Mouse (Mus musculus): ENCODE results near the gene Itga6.

Gene Itga6

GRCm38 (mm10) chr2:71764961-71765735, 19.7 kb downstream of the Itga6 start:
- DNase-seq (ENCODE audit: low spot score), result no peak

- DNase-seq (ENCODE audit: low spot score), result no peak
These were observed 20.6 kb downstream of the Itga6 start for GRCm38 (mm10) chr2:71766007-71766406.

DNA sequence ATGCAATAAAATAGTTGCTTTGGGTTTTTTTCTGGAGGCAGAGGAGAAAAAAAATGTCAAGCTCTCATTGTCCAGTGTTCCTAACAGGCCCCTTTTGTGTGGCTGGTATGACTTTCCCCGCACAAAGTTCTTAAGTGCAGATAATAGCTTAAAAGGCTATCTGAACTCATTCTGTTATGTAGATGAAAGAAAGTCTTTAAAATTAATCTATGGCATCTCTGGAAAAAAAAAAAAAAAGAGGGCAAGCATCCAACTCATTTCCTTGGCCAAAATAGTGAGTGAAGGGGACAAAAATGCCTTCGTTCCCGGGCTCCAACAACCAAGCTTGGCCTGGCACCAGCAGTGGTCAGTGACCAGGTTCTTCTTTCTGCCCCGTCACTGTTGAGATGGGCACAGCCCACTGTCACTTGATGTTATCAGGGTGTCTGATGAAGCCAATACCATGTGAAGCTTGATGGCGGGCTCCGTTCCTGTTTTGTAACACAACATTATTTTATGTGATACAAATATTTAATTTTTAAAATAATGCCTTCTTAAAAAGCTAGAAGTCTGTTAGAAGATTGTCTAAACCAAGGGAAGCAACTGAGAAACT, 21.7 kb downstream of the Itga6 start:
- DNase-seq (ENCODE audit: low spot score), result no peak

- DNase-seq (ENCODE audit: low spot score), result no peak
These were observed 26.3 kb downstream of the Itga6 start for GRCm38 (mm10) chr2:71771762-71772161.

DNA sequence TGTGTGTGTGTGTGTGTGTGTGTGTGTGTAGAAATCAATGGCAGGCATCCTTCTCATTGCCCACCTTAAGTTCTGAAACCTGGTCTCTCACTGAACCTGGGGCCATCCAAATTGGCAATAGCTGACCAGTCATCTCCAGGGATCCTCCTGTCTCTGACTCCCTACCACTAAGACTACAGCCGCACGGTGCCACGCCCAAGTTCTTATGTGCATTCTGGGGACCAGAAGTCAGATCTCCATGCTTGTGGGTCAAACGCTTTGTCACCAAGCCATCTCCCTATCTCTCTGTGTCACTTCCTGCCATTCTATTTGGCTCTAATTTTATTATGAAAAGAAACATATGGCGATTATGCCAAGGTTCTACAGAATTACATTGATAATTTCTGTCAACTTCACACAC, 28.3 kb downstream of the Itga6 start:
- no peak for DNase-seq (ENCODE audit: low spot score)

GRCm38 (mm10) chr2:71774246-71774951, 29.0 kb downstream of the Itga6 start:
- no peak for DNase-seq (ENCODE audit: low spot score)

DNA sequence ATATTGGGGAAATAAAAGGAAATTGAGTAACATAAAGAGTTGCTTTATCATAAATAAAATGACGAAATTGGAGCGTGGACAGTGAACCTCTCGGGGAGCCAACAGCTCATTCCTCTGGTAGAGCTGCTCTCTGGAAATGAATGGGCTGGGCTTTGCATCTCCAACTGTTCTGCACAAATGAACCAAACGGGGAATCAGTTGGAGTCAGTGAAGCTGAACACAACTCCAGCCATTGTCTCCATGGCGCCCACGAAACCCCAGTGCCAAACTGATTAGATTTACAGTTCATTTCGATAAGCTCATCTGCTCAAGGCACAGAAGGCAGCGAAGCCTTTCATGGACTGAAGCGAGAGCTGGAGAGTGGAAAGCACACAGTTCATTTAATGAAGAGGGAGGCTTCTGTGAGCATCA, 29.8 kb downstream of the Itga6 start:
- no peak for DNase-seq (ENCODE audit: low spot score)

DNA sequence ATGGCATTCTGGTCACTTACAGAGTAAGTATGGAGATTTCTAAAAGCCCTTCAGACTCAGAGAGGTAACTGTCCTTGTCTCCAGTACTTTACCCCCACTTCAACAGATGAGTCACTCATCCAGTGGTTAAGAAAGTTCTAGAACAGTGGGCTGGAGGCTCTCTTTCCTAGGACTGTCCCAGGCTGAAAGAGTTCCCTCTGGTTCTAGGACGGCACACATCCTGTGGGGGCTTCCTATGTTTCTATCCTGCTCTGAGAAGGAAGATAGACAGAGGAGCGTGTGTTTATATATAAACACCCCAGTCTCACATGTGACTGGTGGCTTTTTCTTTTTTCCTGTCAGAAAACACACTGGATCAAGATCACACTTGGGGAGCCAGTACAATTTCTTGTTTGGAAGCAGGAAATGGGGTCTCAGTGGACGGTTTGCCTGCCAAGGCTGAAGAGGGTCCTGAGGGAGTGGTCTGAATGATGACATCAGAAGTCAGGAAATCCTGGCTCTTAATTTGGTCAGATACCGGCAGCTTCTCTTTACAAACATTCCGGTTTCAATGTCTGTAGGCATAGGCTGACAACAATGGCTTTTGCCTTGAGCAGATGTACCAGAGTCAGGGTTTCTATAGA, 34.0 kb downstream of the Itga6 start:
- no peak for DNase-seq (ENCODE audit: low spot score)

DNA sequence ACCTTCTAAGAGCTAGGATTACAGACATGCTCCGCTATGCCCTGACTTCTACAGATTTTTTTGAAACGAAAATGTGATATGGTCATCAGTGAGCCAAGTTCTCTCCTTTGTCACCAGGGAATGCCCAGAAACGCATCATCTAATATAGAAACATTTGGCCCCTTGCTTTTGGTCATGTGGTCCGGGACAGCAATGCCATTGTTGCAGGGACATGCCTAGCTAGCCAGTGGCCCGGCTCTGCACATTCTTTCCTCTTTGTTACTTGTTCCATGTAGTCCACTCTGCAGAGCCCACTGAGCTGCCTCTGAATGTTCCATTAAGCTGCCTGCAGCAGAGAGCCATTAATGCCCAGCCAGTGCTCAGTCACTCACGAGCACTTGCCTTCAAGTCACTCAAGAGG, 34.6 kb downstream of the Itga6 start:
- DNase-seq (ENCODE audit: low spot score), result no peak

DNA sequence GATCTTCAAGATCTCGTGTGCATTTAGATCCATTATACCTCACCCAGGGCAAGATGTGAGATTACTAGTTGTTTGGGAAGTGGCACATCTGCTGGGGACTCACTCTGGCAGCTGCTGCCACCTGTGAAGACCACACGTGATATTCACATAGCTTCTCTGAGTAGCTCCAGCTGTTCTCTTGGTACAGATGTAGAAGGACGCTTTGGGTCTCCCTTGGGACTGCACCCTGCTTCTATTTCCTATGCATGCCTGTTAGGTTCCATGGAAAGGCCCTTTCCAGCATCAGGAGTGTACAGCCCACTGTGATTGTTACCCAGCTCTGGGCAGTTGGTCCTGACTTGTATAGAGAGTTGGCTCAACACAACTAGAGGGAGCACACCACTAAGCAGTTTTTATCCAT, 39.8 kb downstream of the Itga6 start:
- no peak for DNase-seq (ENCODE audit: low spot score)

GRCm38 (mm10) chr2:71786060-71786459, 40.6 kb downstream of the Itga6 start:
- no peak for DNase-seq (ENCODE audit: low spot score)

DNA sequence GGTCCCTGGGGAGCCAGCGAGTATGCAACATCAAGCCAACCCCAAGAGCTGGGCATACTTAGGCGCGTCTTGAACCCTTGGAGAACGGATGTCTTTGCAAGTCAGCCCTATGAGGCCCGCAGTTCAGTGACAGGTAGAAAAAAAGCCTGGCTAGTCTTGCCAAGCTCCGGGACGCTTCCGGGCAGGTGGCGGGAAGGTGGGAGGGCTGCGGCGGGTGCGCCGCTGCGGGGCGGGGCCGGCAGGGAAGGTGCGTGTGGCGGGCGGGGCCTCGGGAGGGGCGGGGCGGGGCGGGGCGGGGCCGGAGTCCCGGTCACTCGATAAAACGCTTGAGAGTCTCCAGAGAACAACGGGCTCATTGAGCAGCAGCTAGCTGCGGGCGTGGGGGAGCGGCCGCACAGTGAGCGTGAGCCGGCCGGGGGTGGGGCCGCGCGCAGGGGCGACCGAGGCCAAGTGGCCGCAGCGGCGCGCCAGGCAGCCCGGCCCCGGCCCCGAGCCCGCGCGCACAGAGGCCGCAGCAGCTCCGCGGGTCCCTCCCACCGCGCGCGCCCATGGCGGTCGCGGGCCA, 41.3 kb downstream of the Itga6 start:
- DNase-seq (ENCODE audit: low spot score), result no peak

GRCm38 (mm10) chr2:71787156-71787590, 41.8 kb downstream of the Itga6 start:
- peak; percentile 23 for DNase-seq (ENCODE audit: low spot score)

- no peak for DNase-seq (ENCODE audit: low spot score)
These were observed 42.4 kb downstream of the Itga6 start for GRCm38 (mm10) chr2:71787591-71788460.

GRCm38 (mm10) chr2:71790752-71791151, 45.3 kb downstream of the Itga6 start:
- DNase-seq (ENCODE audit: low spot score), result no peak

GRCm38 (mm10) chr2:71791203-71791602, 45.8 kb downstream of the Itga6 start:
- DNase-seq (ENCODE audit: low spot score), result no peak

GRCm38 (mm10) chr2:71794139-71794538, 48.7 kb downstream of the Itga6 start:
- DNase-seq (ENCODE audit: low spot score), result no peak

DNA sequence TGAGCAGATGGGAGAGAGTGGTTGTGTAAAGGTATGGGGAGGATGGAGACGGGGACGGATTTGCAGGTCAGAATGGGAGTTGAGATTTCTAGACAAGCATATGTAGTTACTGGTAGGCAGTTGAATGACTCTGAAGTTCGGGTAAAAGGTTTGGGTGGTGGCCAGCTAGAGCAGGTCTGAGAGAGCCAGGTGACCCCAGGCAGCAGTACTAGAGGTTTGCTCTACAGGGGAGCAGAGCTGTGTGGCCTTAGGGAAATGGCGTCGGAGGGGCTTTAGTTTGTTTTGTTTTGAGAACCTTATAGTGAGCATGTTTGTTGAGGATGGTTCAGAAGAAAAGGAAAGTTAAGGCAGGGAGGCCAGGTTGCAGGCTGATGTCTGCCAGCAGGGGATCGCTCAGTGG, 51.4 kb downstream of the Itga6 start:
- no peak for DNase-seq (ENCODE audit: low spot score)

- no peak for DNase-seq (ENCODE audit: low spot score)
These were observed 55.4 kb downstream of the Itga6 start for GRCm38 (mm10) chr2:71800798-71801197.

- DNase-seq (ENCODE audit: low spot score), result no peak
These were observed 56.3 kb downstream of the Itga6 start for GRCm38 (mm10) chr2:71801691-71802090.

GRCm38 (mm10) chr2:71802131-71802530, 56.7 kb downstream of the Itga6 start:
- no peak for DNase-seq (ENCODE audit: low spot score)

Data from urinary bladder, postnatal 10 days (tissue).